Mouse (Mus musculus): ENCODE measurements around the gene Tyw3.

Tyw3 gene

GRCm38 (mm10) chr3:154565437-154565836 is 31.5 kb downstream of the Tyw3 start:
- no peak for DNase-seq (ENCODE audit: low spot score in 2 of 2)

- no peak for DNase-seq (ENCODE audit: low spot score in 2 of 2)
Observed at GRCm38 (mm10) chr3:154562192-154562591, 34.7 kb downstream of the Tyw3 start.

GRCm38 (mm10) chr3:154551035-154551411 is 45.9 kb downstream of the Tyw3 start:
- DNase-seq (ENCODE audit: low spot score in 2 of 2): no peak

- no peak for DNase-seq (ENCODE audit: low spot score in 2 of 2)
Observed at GRCm38 (mm10) chr3:154550326-154551034, 46.4 kb downstream of the Tyw3 start.

GRCm38 (mm10) chr3:154548868-154549301 is 48.0 kb downstream of the Tyw3 start:
- DNase-seq (ENCODE audit: low spot score in 2 of 2): no peak

GRCm38 (mm10) chr3:154547549-154548426 is 49.1 kb downstream of the Tyw3 start:
- DNase-seq (ENCODE audit: low spot score in 2 of 2): no peak

GRCm38 (mm10) chr3:154546234-154546633 is 50.7 kb downstream of the Tyw3 start:
- DNase-seq (ENCODE audit: low spot score in 2 of 2): no peak

- DNase-seq (ENCODE audit: low spot score in 2 of 2): no peak
Observed at GRCm38 (mm10) chr3:154540086-154540911, 56.6 kb downstream of the Tyw3 start.

- no peak for DNase-seq (ENCODE audit: low spot score in 2 of 2)
Observed at GRCm38 (mm10) chr3:154536134-154536533, 60.8 kb downstream of the Tyw3 start.

GRCm38 (mm10) chr3:154533246-154533645 is 63.7 kb downstream of the Tyw3 start:
- DNase-seq (ENCODE audit: low spot score in 2 of 2): no peak

- no peak for DNase-seq (ENCODE audit: low spot score in 2 of 2)
Observed at GRCm38 (mm10) chr3:154528973-154529372, 67.9 kb downstream of the Tyw3 start.

GRCm38 (mm10) chr3:154526610-154527009 is 70.3 kb downstream of the Tyw3 start:
- DNase-seq (ENCODE audit: low spot score in 2 of 2): no peak

All from spleen, postnatal 14 days (tissue).